Mouse (Mus musculus): ENCODE results near the gene Nipsnap2. TPM values are rescaled to one million over a fixed set of nuclear protein-coding genes. Genes with fewer than 3 reads are reported as not detected.
"Not testable (repeated sequence)": the region's sequence is repeated elsewhere in the genome, so short reads cannot be mapped to it uniquely, and the experiment has no call there.

Gene Nipsnap2
- polyA plus RNA-seq, 1 experiment from 2014 or later: 419 TPM

DNA sequence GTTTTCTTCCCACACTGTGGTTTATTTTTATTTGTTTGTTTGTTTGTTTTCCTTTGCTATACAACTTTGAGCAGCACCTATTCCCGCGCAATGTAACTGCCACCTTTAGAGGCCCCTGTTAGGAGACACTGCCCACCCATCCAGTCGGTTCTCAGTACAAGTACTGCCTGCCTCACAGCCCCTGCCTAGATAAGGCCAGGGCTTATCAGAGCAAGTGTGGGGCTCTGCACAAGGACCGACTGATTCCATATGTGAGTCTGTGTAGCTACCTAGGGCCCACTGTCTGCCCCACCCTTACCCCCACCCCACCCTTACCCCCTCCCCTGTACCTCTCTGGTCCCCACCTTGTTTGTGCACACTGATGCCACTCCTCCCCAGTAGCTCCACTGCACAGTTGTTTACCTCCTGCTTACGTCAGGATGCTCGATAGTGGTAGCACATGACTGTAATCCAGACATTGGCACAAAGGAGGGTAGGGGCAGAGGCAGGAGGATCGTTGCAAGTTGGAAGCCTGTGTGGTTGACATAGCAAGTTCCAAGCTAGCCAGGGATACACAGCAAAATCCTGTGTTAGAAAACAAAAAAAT is 18.1 kb downstream of the Nipsnap2 start:
- WGBS: 37% methylated on average over 7 of the region's 7 CpGs
- no peak overlapping the region for H3K9ac ChIP-seq (ENCODE audit: low read length)
- H3K36me3 ChIP-seq (ENCODE audit: control insufficient read depth, insufficient read depth): peaks cover 53% of the 10 kb centered on the region
- no peaks in the 10 kb centered on the region for H3K9me3 ChIP-seq (replicated peaks; ENCODE audit: control insufficient read depth, low read length)
- H3K4me1 ChIP-seq (ENCODE audit: control insufficient read depth, insufficient read depth, low read length): peaks cover 13% of the 10 kb centered on the region
- H3K4me3 ChIP-seq (ENCODE audit: low read length): no peak overlapping the region
- peak; percentile 21; the same call in 1 of the 2 replicates for ATAC-seq (replicated peaks; ENCODE audit: extremely low read depth, insufficient read depth, low FRiP score)
- no peaks in the 10 kb centered on the region for H3K27me3 ChIP-seq (ENCODE audit: control insufficient read depth, insufficient read depth, low read length)
- no peak overlapping the region for H3K4me2 ChIP-seq (ENCODE audit: low read depth, low read length)
- H3K27ac ChIP-seq (ENCODE audit: low read length): no peak overlapping the region

DNA sequence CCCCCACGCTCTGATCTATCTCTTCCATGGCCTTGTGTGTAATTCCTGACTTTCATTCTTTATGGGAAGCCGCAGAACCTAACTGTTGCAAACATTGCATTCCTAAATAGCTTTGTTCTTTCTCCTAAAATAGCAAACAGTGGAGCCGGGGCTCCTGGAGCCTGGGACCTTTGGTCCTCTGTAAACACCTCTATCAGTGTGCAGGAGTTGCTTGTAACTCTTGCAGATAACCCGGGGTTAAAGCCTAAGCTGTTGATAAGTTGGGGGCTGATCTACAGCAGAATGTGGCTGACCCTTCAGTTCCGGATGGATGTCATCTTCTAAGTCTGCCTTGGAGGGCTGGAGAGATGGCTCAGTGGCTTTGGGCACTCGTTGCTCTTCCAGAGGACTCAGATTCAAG is 19.2 kb downstream of the Nipsnap2 start:
- Histone ChIP-seq H3K9ac (ENCODE audit: low read length) (peak overlapping the region; percentile 50), H3K27ac (ENCODE audit: low read length) (peak overlapping the region; percentile 66), H3K4me2 (ENCODE audit: low read depth, low read length) (peak overlapping the region; percentile 15; the same call in 1 of the 2 replicates), H3K4me1 (ENCODE audit: control insufficient read depth, insufficient read depth, low read length) (peaks cover 13% of the 10 kb centered on the region), H3K36me3 (ENCODE audit: control insufficient read depth, insufficient read depth) (peaks cover 63% of the 10 kb centered on the region), H3K27me3 (ENCODE audit: control insufficient read depth, insufficient read depth, low read length) (no peaks in the 10 kb centered on the region), H3K4me3 (ENCODE audit: low read length) (no peak overlapping the region), H3K9me3 (replicated peaks; ENCODE audit: control insufficient read depth, low read length) (no peaks in the 10 kb centered on the region)
- WGBS: 28% methylated on average over 6 of the region's 6 CpGs
- ATAC-seq (replicated peaks; ENCODE audit: extremely low read depth, insufficient read depth, low FRiP score): no peak

DNA sequence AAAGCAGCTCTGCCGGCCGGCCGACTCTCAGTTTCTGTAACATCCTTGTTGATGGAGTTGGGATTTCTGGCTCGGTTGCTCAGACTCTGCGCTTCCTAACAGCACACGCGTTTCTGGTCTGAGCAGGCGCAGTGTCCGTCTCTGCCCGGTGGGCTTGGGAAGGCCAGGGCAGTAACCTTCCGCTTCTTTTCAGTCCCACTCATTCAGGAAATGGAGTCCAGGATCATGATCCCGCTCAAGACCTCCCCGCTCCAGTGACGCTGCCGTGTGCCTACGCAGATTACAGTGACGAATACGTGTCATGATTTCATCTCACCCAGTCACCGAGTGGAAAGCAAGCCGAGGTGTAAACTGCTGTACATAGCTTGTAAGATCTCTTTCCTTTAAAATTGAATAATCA is 32.0 kb downstream of the Nipsnap2 start:
- Histone ChIP-seq H3K9ac (ENCODE audit: low read length) (no peak overlapping the region), H3K9me3 (replicated peaks; ENCODE audit: control insufficient read depth, low read length) (no peaks in the 10 kb centered on the region), H3K36me3 (ENCODE audit: control insufficient read depth, insufficient read depth) (peaks cover 34% of the 10 kb centered on the region), H3K4me1 (ENCODE audit: control insufficient read depth, insufficient read depth, low read length) (no peaks in the 10 kb centered on the region), H3K4me3 (ENCODE audit: low read length) (no peak overlapping the region), H3K4me2 (ENCODE audit: low read depth, low read length) (no peak overlapping the region), H3K27ac (ENCODE audit: low read length) (no peak overlapping the region), H3K27me3 (ENCODE audit: control insufficient read depth, insufficient read depth, low read length) (no peaks in the 10 kb centered on the region)
- ATAC-seq (replicated peaks; ENCODE audit: extremely low read depth, insufficient read depth, low FRiP score): no peak
- WGBS: 90% methylated on average over 20 of the region's 20 CpGs

DNA sequence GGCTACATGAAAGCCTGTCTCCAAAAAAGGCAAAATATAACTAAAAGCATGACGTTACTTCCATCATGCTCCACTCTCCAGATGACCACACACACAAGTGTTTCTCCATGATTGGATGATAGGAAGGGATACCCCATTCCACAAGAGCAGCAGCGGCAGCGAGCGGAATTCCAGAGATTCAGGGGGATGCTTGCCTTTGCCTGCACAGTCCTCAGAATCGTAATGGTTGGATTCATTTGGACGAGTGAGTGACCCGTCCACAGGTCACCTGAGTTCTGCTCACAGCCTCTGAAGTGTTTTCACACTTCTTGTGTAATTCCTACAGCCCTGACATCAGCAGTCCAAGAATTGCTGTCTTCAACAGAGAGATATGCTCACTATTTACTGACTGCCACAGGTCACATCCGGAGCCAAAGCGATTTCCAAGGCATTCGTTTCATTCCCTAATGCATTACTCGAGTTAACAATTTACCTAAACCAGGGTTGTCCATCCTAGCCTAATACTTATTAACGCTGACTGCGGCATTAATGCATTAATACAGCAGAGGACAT is 35.1 kb downstream of the Nipsnap2 start:
- Histone ChIP-seq H3K27me3 (ENCODE audit: control insufficient read depth, insufficient read depth, low read length) (no peaks in the 10 kb centered on the region), H3K4me1 (ENCODE audit: control insufficient read depth, insufficient read depth, low read length) (no peaks in the 10 kb centered on the region), H3K4me2 (ENCODE audit: low read depth, low read length) (no peak overlapping the region), H3K36me3 (ENCODE audit: control insufficient read depth, insufficient read depth) (peaks cover 22% of the 10 kb centered on the region), H3K9me3 (replicated peaks; ENCODE audit: control insufficient read depth, low read length) (no peaks in the 10 kb centered on the region), H3K4me3 (ENCODE audit: low read length) (no peak overlapping the region), H3K27ac (ENCODE audit: low read length) (no peak overlapping the region), H3K9ac (ENCODE audit: low read length) (no peak overlapping the region)
- 79% methylated on average over 13 of the region's 13 CpGs for WGBS
- ATAC-seq (replicated peaks; ENCODE audit: extremely low read depth, insufficient read depth, low FRiP score): no peak

DNA sequence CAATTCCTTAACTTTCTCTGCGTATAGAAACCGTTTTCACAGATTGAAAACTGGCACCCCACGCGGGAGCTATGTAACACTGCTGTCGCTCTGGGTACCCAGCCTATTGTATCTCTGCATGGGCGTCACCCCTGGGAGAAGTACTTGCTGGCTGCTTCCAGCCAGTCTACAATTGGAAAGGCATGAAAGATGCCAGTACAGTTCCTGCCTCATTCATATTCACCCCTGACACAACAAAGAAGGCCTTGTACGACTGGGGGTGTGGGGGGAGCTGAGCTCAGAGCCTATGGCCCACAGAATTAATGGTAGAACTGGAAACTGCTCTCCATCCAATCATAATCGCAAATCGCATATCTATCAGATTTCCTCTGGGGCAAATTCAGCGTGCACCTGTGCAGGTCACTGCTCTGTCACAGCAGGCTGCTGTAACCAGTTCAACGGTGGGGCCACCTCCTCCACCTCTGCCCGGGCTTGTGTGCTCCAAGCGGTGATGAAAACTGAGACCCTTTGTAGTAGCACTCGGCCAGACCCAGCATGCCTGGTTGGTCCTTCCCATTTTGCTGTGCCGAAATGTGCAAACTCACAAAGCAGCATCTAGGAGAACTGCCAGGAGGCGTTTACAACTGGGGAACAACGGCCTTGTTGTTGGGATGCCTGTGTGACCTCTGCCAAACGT is 37.1 kb downstream of the Nipsnap2 start:
- H3K36me3 ChIP-seq (ENCODE audit: control insufficient read depth, insufficient read depth): peaks cover 19% of the 10 kb centered on the region

DNA sequence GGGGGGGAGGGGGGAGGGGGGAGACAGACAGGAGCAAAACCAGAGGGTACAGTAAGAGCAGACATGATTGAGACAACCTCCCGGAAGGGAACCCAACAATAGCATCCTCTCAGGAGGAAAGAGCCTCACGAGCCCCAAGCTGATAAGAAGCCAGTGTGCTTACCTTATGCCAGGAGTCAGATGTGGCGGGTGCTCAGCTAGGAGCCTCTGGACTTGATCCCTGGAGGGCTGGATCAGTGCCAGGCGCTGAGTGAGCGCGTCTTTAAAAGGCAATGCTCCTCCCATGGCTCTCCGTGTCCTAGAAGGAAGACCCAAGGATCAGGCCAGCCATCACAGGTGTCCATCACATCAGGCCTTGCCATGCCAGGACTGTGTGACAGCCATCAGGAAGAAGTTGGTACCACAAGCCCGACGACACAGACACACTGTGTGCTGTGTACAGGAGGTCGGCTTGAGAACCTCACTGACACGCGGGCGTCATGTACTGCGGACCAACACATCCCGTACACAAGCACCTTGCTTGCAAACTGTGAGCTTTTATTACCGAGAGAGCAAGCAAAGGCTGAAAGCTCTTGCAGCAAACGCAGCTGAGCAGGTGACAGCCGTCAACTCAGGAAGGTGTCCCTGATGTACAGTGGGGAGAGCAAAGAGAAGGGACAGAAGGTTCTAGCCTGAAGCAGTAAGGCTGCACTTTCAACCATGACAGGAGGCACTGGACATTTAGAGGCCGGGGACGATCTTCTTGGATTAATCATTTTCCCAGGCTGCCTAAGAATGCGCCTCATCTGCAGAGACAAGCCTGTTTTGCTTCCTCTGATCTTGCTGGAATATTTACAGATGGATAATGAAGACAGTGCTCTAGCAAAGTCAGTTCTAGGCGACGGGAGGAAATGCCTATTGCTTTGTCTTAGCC is 45.8 kb downstream of the Nipsnap2 start:
- Histone ChIP-seq H3K27me3 (ENCODE audit: control insufficient read depth, insufficient read depth, low read length) (no peaks in the 10 kb centered on the region), H3K4me1 (ENCODE audit: control insufficient read depth, insufficient read depth, low read length) (peaks cover 2% of the 10 kb centered on the region; the same call in 1 of the 2 replicates), H3K27ac (ENCODE audit: low read length) (no peak overlapping the region), H3K4me2 (ENCODE audit: low read depth, low read length) (0 out of 2 replicates have a peak overlapping the region, but pooled peaks have one; percentile 34), H3K9ac (ENCODE audit: low read length) (no peak overlapping the region), H3K4me3 (ENCODE audit: low read length) (no peak overlapping the region), H3K36me3 (ENCODE audit: control insufficient read depth, insufficient read depth) (peaks cover 2% of the 10 kb centered on the region), H3K9me3 (replicated peaks; ENCODE audit: control insufficient read depth, low read length) (no peaks in the 10 kb centered on the region)
- ATAC-seq (replicated peaks; ENCODE audit: extremely low read depth, insufficient read depth, low FRiP score): no peak; the same call in 1 of the 2 replicates
- WGBS: 53% methylated on average over 23 of the region's 23 CpGs

More for the DNA sequence above, 37.1 kb downstream of the Nipsnap2 start:
- no peak overlapping the region for H3K9ac ChIP-seq (ENCODE audit: low read length)
- no peak overlapping the region for H3K4me3 ChIP-seq (ENCODE audit: low read length)
- H3K27ac ChIP-seq (ENCODE audit: low read length): no peak overlapping the region
- H3K9me3 ChIP-seq (replicated peaks; ENCODE audit: control insufficient read depth, low read length): no peaks in the 10 kb centered on the region
- WGBS: 76% methylated on average over 18 of the region's 18 CpGs
- H3K4me1 ChIP-seq (ENCODE audit: control insufficient read depth, insufficient read depth, low read length): no peaks in the 10 kb centered on the region
- no peak overlapping the region for H3K4me2 ChIP-seq (ENCODE audit: low read depth, low read length)
- no peaks in the 10 kb centered on the region for H3K27me3 ChIP-seq (ENCODE audit: control insufficient read depth, insufficient read depth, low read length)
- ATAC-seq (replicated peaks; ENCODE audit: extremely low read depth, insufficient read depth, low FRiP score): no peak

DNA sequence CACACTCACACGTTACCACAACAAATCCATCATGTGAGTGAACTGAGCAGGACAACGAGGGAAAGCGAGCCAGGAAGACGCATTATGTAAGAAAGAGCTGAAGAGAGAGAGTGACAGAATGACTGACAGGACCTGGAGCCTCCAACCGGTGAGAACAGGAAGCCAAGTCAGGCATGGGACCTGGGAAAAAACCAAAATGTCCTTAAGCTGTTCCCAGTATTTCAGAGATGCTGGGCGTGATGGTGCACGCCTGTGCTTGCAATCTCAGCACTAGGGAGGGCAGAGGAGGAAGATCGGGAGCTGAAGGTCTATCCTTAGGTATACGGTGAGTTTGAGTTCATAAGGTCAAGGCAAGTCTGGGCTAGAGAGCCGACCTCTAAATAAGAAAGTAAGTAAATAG is 47.6 kb downstream of the Nipsnap2 start:
- Histone ChIP-seq H3K9ac (ENCODE audit: low read length) (no peak overlapping the region), H3K27ac (ENCODE audit: low read length) (no peak overlapping the region), H3K4me1 (ENCODE audit: control insufficient read depth, insufficient read depth, low read length) (peaks cover 2% of the 10 kb centered on the region; the same call in 1 of the 2 replicates), H3K4me3 (ENCODE audit: low read length) (no peak overlapping the region), H3K9me3 (replicated peaks; ENCODE audit: control insufficient read depth, low read length) (no peaks in the 10 kb centered on the region), H3K4me2 (ENCODE audit: low read depth, low read length) (no peak overlapping the region), H3K27me3 (ENCODE audit: control insufficient read depth, insufficient read depth, low read length) (no peaks in the 10 kb centered on the region), H3K36me3 (ENCODE audit: control insufficient read depth, insufficient read depth) (no peaks in the 10 kb centered on the region)
- WGBS: 87% methylated on average over 10 of the region's 10 CpGs
- no peak for ATAC-seq (replicated peaks; ENCODE audit: extremely low read depth, insufficient read depth, low FRiP score)

DNA sequence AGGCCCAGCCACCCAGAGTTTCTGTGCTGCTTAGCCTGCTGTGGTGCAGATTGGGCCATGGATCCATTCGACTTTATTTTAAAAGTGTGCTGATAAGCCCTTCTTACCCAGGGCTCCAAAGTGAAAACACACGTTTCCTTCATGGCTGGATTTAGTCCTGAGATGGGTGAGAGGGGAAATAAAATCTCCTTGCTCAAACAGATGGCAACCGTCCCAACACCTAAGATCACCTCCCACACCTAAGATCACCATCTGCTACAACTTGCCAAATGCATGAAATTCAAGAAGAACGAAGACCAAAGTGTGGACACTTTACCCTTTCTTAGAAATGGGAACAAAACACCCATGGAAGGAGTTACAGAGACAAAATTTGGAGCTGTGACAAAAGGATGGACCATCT is 48.5 kb downstream of the Nipsnap2 start:
- H3K4me2 ChIP-seq (ENCODE audit: low read depth, low read length); H3K9ac ChIP-seq (ENCODE audit: low read length); H3K27me3 ChIP-seq (ENCODE audit: control insufficient read depth, insufficient read depth, low read length); H3K4me3 ChIP-seq (ENCODE audit: low read length); H3K4me1 ChIP-seq (ENCODE audit: control insufficient read depth, insufficient read depth, low read length); H3K9me3 ChIP-seq (replicated peaks; ENCODE audit: control insufficient read depth, low read length); H3K27ac ChIP-seq (ENCODE audit: low read length); H3K36me3 ChIP-seq (ENCODE audit: control insufficient read depth, insufficient read depth); ATAC-seq (replicated peaks; ENCODE audit: extremely low read depth, insufficient read depth, low FRiP score): not testable (repeated sequence)
- 77% methylated on average over 4 of the region's 4 CpGs for WGBS

Data from heart, embryonic 16.5 days (tissue).